Mouse (Mus musculus) urinary bladder, postnatal 10 days (tissue): ENCODE measurements around the gene Ubxn10.

Experiments used
- DNase-seq: peaks from one replicate; pipeline ENCODE4 v3.0.0; 2022; ENCODE audit warnings: low spot score

Gene Ubxn10

GRCm38 (mm10) chr4:138734105-138734504 lies 2.9 kb downstream of the Ubxn10 start:
- no peak for DNase-seq

- DNase-seq, result no peak
These were observed 7.8 kb downstream of the Ubxn10 start for GRCm38 (mm10) chr4:138729018-138729703.

- no peak for DNase-seq
These were observed 11.2 kb downstream of the Ubxn10 start for GRCm38 (mm10) chr4:138725751-138726150.

- DNase-seq, result no peak
These were observed 11.9 kb downstream of the Ubxn10 start for GRCm38 (mm10) chr4:138725127-138725461.

- no peak for DNase-seq
These were observed 12.4 kb downstream of the Ubxn10 start, which contains the start of gene Pla2g2c for GRCm38 (mm10) chr4:138724354-138725126. TSS of gene Pla2g2c (plus strand) at chr4:138724792.

GRCm38 (mm10) chr4:138723493-138724281 lies 13.3 kb downstream of the Ubxn10 start:
- DNase-seq, result no peak

- no peak for DNase-seq
These were observed 17.7 kb downstream of the Ubxn10 start for GRCm38 (mm10) chr4:138719264-138719596.

GRCm38 (mm10) chr4:138718586-138719263 lies 18.2 kb downstream of the Ubxn10 start:
- no peak for DNase-seq

- DNase-seq, result no peak
These were observed 20.3 kb downstream of the Ubxn10 start for GRCm38 (mm10) chr4:138716697-138717096.

GRCm38 (mm10) chr4:138714186-138714585 lies 22.8 kb downstream of the Ubxn10 start:
- no peak for DNase-seq

- DNase-seq, result no peak
These were observed 24.3 kb downstream of the Ubxn10 start for GRCm38 (mm10) chr4:138712621-138713020.

- no peak for DNase-seq
These were observed 24.9 kb downstream of the Ubxn10 start for GRCm38 (mm10) chr4:138712096-138712495.

- DNase-seq, result no peak
These were observed 25.7 kb downstream of the Ubxn10 start for GRCm38 (mm10) chr4:138711051-138711820.

- no peak for DNase-seq
These were observed 26.3 kb downstream of the Ubxn10 start for GRCm38 (mm10) chr4:138710633-138711032.

GRCm38 (mm10) chr4:138709944-138710343 lies 27.0 kb downstream of the Ubxn10 start:
- no peak for DNase-seq

GRCm38 (mm10) chr4:138709246-138709645 lies 27.7 kb downstream of the Ubxn10 start:
- no peak for DNase-seq

- no peak for DNase-seq
These were observed 28.3 kb downstream of the Ubxn10 start for GRCm38 (mm10) chr4:138708636-138709035.

- no peak for DNase-seq
These were observed 30.3 kb downstream of the Ubxn10 start for GRCm38 (mm10) chr4:138706620-138707019.

GRCm38 (mm10) chr4:138704169-138704568 lies 32.8 kb downstream of the Ubxn10 start:
- DNase-seq, result no peak

GRCm38 (mm10) chr4:138703591-138703990 lies 33.4 kb downstream of the Ubxn10 start:
- no peak for DNase-seq

- no peak for DNase-seq
These were observed 34.4 kb downstream of the Ubxn10 start for GRCm38 (mm10) chr4:138702528-138702927.
